Mouse (Mus musculus) heart, adult 18-20 months (tissue): ENCODE measurements around the gene Elf1. TPM values are rescaled to one million over a fixed set of nuclear protein-coding genes. Genes with fewer than 3 reads are reported as not detected.
"Not testable (repeated sequence)": the region's sequence is repeated elsewhere in the genome, so short reads cannot be mapped to it uniquely, and the experiment has no call there.

Experiments
- DNase-seq, 2 experiments: peaks; one replicate each; pipeline ENCODE4 v3.0.0; 2021 to 2022; ENCODE audit warnings: mixed read lengths in 1 of 2
- total RNA-seq, 2 experiments: library from RNA; stranded (reverse); gene quantifications; 2 replicates each; pipeline ENCODE4 v1.2.3; 2021

Elf1 gene
- total RNA-seq, 2 experiments from 2014 or later, result 12.4 to 15.0 TPM

DNA sequence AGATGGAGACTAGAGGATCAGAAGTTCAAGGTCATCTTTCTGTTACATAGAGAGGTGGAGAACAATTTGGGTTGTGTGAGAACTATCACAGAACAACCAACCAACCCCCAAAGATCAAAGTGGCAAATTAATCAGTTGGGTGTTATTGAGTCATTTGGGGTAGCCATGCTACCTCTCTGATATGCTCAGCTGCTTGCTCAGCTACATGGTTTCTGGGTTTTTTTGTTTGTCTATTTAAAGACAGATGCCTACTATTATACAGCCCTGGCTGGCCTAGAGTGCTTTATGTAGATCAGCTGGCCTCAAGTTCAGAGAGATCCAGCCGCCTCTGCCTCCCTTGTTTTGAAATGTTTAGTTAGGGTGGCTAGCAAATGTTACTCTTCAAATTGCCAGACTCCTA is 40.1 kb downstream of the Elf1 start:
- DNase-seq, result no peak

DNA sequence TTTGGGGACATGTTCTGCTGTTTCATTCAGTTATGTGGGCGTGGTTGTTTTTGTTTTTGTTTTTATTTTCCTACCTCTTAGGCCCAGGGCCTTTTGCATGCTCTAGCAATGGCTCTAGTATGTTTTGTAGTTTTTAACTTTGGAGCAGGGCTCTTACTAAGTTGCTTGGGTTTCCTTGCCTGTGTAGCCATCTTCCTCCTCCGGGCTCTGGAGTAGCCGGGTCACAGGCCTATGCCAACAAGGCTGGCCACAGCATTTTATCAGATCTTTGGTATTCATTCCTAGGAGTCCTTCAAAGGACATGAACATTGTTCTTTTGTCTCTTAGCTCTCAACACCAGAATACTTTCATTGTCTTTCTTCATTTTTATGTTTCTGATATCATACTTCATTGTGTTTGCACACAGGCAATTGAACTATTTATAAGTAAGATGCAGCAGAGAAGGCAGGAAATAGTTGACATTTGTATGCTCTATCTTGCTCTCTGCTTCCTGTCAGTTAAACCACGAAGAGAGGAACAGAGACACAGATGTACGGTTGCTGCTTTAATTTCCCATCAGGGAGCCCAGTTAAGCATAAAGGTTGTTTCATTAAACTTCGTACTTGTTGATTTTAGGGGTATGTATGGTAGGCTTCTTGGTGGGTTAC is 40.6 kb downstream of the Elf1 start:
- DNase-seq, result peak in 1 of 2 experiments; percentile 25

DNA sequence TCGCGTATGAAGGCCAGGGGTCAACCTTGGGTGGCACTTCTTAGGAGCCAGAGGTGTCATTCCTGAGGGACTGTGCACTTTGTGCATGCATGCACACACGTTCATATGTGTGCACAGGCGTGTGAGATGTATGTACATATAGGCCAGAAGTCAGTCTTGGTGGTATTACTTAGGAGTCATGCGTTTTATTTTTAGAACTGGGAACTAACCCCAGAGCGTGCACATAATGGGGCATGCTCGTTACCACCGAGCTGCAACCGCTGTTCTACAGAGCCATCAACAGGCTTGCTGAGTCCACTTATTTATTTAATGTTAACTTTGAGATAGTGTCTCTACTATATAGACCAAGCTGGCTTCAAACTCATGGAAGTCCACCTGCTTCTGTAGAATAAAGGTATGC is 41.4 kb downstream of the Elf1 start:
- DNase-seq, result peak in 1 of 2 experiments; percentile 52

DNA sequence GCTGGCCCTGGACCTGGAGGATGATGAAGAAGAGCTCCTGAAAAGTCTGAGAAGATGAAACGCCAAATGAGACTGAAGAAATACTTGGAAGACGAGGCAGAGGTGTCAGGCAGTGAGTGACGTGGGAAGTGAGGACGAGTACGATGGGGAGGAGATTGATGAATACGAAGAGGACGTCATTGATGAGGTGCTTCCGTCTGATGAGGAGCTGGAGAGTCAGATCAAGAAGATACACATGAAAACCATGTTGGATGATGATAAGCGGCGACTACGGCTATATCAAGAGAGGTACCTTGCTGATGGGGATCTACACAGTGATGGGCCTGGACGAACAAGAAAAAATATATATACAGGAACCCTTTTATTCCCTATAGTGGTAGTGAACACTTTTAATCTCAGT is 45.1 kb downstream of the Elf1 start:
- DNase-seq, result not testable (repeated sequence)

DNA sequence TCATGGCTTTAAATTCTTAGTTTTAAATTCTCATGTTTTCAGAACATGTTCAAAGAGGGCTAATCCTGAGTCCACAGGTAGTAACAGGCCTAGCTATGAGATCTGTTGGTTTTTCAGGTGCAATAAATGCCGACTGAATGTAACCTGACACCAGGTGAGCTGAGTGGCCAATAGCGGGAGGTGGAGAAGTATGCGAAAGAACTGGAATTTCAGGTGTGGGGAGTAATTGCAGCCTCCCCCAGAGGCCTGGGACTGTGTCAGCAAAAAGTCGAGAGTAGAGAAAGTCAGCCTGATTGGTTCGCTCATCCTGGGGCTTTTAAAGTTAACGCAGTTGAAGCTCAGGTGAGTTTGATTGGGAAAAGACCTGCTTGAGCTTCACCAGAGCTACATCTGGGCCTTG is 46.7 kb downstream of the Elf1 start:
- DNase-seq, result no peak

DNA sequence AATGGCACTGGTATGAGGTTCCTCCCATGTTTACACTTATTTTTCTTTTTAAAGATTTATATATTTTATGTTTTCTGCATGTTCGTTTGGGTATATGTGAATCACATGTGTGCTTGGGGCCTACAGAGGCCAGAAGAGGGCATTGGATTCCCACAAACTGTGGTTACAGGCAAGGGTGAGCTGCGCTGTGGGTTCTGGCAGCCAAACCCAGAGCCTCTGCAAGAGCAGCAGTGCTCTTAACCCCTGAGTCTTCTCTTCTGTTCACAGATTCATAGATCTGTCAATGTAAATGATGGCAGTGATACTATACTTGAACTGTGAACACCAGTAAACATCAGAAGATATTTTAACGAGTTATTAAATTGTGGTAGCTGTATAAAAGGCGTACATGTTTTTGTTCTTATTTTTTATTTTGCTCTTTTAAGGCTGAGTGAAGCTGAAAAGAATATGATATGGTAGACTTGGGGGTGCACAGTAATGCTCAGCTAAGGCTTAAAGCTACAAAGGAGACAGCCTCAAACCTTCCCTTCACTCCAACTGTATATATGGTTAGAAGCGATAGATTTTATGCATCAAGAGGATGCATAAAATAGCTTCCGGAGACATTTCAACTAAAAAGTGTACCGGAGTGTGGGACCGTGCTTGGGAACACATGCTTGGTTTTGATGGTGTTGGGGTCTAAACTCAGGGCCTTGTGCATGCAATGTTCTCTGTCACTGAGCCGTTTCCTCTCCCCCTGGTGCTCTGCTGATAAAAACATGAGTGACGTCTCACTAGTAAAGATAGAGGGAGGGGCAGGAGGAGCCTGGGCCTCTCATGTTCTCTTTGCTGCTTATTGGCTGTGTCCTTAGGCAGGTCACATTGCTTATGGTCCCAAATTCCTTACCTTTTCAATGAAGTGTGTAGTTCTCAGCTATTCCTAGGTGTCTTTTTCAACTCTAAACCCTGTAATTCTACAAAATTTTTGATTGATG is 48.9 kb downstream of the Elf1 start:
- DNase-seq, result no peak

DNA sequence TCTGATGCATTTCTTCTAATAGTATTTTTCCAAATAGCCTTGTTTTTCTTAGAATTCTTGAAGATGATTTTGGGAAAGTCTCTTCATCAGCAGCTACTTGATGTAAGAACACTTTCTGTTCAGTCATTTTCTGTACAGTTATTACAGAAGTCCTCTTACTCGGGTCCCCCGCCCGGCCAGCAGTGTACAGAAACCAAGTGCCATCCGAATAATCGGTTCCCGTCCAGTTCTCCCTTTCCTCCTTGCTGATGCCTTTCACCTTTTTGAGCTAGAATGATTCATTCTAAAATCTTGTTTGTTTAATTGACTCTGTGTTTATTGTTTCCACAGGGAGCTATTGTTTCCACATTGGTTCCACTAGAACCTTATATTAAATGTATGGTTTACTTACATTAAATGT is 49.8 kb downstream of the Elf1 start:
- no peak for DNase-seq

DNA sequence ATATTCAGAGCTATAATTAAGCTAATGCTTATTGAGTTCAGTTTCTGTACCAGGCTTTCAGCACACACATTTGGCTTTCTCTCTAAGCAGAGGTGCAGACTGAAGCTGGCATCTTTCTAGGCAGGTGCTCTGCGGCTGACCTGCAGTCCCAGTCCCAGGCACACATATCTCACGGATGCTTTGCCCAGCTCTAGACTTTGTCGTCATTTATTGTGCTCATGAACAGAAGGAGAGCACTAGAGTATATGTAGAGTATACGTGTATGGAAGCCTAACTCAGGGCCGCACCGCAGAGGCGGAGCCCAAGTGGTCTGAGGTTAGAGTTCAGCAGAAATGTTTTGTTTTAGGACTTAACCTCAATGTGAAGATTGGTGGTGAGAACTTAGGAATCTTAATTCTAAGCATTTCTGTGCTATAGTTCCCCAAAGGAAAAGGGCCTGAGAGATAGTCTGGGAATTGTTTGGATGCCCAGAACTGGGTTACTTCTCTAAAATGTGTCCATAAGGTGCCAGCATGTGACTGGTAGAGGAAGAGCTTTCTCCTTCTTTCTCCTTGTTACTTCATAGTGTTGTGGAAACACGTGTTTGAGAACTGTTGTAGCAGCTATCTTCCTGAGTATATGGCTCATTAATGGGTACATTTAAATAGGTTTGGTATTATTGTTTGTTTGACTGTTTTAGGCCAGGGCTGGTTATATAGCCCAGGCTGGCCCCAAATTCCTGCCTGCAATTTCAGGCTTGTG is 51.2 kb downstream of the Elf1 start:
- DNase-seq, result peak in 1 of 2 experiments; percentile 18

DNA sequence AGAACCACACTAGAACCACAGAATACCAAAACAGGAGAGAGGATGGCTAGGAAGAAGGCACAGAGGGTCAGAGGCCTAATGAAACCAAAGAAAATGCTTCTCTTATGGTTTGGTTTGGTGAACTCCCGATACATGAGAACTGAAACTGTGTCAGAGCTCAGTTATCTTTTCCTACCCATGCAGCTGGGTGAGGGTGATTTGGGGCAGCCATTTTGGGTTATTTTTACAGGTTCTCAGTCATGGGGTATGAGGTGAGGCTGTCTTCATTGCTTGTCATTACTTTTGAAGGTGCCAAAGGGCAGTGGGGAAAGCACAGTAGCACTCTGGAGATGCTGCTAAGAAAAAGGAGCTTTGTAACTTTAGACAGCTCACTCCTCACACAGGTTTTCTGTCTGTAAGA is 52.4 kb downstream of the Elf1 start:
- DNase-seq, result no peak

DNA sequence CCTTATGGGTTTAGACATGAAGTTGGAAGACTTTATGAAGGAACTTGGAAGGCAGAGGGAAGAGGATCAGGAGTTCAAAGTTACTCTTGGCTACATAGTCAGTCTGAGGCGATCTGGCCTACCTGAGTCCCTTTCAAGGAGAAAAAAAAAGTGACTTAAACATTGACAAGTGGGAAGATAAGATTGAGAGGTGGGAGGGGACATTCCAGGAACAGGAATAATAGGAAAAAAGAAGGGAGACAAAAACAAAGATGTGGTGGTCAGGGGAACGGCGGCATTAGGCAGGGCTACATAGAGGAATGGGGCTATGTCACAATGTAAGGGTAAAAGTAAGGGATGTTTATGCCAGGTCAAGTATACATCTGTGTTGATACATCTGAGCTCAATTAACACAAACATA is 53.2 kb downstream of the Elf1 start:
- no peak for DNase-seq

DNA sequence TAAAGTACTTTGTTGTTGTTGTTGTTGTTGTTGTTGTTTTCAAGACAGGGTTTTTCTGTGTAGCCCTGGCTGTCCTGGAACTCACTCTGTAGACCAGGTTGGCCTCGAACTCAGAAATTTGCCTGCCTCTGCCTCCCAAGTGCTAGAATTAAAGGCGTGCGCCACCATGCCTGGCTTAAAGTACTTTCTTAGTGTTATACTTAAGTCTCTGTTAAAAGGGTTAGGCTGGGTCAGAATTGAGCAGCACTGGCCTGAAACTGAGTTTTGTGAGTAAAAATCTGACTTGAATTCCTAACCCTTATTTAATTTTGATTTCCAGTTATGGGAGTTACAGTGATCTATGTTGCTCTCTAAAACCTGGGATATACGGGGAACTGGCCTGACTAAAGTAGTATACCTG is 53.7 kb downstream of the Elf1 start:
- DNase-seq, result not testable (repeated sequence)

DNA sequence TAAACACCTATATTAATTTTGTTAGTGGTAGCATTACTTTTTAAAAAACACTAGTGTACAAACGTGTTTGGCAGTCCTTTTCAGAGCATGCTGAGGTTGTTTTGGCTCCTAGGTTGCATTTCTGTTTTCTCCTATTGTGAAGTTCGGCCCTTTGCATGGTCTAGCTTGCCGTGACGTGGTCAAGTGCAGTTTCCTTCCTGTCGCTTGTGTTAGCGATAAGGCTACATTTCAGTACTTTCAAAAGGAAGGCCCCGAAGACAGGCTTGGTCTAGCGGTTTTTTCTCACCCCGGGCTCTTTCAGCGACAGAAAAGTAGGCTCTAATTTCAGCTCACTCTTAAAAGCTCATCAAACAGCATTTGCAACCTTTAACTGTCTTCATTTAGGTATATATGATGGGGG is 54.3 kb downstream of the Elf1 start:
- DNase-seq, result peak; percentile 72 to 78

DNA sequence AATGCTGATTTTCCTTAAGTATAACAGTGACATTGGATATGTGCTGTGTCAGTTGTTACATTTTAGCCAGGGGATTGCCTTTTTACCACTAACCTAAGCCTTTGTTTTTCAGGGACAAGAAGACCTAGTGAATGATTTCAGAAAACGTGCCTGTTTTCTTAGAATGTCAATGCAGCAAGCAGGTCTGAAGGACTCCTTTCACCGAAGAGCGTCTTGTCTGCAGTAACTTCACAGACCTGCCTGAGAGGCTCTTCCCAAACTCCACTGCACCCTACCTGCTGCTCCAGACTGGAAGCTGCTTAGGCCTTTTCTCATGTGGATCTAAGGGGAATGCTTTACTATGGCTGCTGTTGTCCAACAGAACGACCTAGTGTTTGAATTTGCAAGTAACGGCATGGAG is 55.0 kb downstream of the Elf1 start:
- DNase-seq, result no peak

DNA sequence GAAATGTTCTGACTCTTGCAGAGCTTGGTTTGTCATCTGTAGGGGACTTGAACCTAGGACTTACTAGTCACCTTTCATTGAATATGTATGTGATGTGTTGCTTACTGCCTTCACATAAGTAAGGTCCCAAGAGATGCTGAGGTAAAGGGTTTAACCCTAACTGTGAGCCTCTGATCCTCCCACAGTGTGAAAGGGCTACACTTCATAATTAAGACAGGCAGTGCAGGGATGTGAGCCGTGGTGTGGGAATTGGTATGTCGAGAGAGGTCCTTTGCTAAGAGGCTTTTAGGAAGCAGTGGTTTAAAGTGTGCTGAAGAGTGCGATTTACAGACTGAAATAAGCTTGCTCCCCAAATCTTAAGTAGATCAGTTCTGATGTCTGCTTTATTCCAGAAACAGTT is 55.8 kb downstream of the Elf1 start:
- no peak for DNase-seq

DNA sequence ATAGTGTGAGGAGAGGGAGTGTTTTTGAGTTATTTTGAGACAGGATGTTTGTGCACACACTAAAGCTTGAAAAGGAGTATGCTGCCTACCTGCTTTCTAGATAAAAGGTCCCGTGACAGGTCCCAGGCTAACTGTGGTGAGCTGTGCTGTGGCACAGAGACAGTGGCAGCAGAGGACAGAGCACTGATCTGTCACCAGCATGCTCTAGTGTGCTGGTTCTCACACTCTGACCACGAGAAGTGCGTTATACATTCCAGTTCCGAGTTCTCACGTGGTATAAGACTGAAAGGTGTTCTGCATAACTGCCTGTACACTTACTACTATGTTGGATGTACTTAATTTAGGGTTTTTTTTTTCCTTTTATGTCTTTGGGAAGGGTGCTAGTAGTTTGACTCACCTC is 56.5 kb downstream of the Elf1 start:
- peak in 1 of 2 experiments; percentile 25 for DNase-seq

DNA sequence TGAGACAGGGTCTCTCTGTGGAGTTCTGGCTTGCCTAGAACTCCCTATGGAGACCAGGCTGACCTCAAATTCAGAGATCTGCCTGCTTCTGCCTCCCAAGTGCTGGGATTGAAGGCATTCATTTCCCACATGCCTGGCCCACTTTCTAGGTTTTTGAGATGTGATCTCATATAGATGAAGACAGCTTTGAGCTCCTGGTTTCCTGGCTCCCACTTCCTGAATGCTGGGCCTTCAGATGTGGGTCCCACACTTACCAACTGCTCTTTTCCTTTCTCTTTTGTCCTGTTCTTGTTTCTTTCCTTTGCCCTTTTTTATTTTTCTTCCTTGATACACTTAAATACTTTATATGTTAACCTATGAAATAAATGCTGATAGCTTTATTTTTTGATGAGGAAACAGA is 56.9 kb downstream of the Elf1 start:
- DNase-seq, result no peak

DNA sequence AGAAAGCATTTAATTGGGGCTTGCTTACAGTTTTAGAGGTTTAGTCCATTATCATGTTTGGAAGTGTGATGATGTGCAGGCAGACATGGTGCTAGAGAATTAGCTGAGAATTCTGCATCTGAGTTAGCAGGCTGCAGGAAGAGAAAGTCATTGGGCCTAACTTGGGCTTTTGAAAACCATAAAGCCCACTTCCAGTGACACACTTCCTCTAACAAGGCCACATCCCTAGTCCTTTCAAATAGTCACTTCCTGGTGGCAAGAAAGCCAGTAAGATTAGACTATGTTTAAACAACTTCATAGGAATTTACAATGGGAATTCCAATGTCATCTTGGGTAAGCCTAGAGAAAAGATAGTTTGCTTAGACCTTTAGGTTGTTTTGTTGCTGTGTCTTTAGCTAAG is 60.6 kb downstream of the Elf1 start:
- no peak for DNase-seq

DNA sequence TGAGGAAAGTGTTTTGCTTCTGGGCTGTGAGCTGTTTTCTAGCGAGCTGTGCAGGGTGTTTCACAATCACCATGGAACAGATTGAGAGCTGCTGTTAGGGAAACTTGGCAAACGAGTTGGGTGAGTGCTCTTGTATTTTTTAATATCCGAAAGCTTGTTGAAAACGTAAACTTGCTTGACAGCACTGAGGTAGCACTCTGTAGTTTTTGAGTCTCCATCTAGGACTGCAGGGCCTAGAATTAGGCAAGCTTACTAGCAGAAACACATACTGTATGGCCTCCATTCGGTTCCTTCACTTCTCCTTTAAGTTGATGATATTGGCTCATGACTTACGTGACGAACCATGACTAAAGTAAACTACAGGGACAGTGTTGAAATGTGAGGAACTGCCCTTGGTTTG is 68.3 kb downstream of the Elf1 start:
- DNase-seq, result peak; percentile 75

DNA sequence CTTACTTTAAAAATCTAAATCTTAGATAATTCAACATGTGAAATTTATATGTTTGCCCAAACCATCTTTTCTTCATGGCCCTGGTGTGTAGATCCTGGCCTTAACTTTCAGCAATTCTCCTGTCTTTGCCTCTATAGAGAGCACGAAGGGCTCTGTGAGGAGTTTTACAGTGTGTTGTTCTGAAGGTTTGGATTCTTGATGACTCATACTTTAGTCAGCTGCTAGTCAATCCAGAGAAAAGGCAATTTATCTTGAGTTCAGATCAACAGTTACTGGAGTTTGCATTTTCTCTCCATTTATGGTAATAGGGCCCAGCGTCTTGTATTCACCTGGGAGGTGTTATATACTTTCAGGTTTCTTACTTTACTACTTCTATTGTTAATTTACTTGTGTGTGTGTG is 70.9 kb downstream of the Elf1 start:
- no peak for DNase-seq

DNA sequence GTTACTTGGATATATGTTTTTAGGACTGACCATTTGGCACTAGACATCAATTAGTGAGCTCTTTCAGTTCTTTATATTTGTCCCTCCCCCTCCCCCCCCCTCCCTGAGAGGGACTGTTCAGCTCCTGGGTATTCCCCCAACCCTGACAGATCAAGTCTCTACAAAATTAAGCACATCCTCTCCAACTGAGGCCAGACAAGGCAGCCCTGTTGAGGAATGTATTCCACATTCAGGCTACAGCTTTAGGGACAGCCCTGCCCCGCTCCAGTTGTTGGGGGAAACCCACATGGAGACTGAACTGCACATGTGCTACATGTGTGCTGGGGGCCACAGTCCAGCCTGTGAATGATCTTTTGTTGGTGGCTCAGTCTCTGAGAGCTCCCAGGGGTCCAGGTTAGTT is 71.9 kb downstream of the Elf1 start:
- no peak for DNase-seq

DNA sequence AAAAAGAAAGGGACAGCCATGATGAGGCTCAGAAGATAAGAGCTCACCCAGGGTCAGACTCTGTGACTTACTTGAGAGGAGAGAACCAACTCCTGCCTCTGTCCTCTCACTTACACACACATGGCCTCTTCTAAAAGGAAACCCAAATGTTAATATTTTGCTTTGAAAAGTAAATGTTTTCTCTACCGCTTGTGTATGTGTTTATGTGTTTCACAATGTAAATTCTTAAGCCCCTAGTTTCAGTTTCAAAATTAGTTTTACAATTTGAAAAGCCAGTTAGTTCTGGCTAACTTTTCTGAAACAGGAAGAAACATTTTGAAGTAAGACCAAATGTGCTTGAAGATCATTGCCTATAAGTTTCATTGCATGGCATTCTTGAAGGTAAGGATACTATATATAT is 76.8 kb downstream of the Elf1 start:
- DNase-seq, result no peak

DNA sequence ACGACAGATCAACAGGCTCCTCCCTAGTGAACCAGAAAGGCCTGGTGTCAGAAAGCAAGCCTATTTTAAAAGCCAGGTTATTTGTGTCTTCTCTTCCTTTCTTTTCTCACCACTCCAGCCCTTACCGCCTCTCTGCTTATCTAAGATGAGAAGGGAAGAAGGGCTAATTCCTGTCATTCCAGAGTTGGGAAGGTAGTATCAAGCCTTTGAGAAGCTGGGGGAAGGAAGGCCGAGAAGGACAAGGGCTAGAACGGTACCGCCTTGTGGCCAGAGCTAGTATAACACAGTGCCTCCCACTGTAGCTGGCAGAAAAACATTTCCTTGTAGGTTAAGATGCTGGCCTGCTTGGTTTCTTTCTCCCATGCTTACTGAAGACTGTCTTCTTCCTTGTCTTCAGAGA is 81.8 kb downstream of the Elf1 start:
- DNase-seq, result peak; percentile 67 to 75

DNA sequence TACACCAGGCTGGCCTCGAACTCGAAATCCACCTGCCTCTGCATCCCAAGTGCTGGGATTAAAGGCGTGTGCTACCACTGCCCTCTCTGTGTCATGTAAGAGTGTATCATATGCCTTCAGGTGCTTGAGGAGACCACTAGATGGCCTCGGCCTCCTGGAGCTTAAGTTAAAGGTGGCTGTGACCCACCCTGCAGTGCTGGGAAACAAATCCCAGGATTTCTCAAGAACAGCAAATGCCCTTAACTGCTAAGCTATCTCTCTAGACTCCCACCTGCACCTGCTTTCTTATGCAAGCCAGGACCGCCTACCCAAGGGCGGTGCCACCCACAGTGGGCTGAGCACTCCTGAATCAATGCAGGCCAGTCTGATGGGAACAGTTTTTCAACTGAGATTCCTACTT is 83.8 kb downstream of the Elf1 start:
- DNase-seq, result no peak
